Mouse (Mus musculus): ENCODE data around the gene Slc16a13. TPM values are rescaled to one million over a fixed set of nuclear protein-coding genes. Genes with fewer than 3 reads are reported as not detected.

Gene Slc16a13
- polyA plus RNA-seq, 1 experiment from 2014 or later: 15.8 TPM

DNA sequence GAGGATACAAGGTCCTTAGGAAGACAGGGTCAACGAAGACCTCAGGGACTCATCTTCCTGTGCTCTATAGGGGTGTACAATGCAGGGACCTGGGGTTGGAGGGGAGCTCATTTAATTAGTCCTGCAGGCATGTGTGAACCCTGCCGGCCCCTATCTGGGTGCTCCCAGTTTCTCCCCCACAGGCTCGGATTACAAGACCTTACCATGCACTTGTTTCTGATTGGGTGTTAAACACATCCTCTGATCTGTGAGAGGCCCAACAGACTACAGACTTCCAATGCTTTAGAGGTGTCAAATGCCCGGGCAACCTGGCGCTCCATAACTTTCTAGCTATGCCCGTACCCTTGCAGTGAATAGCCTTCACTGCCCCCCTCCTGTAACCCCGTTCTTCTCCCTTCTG lies 52.7 kb downstream of the Slc16a13 start:
- no peak overlapping the region for H3K9ac ChIP-seq (ENCODE audit: low read length)
- no peaks in the 10 kb centered on the region for H3K4me1 ChIP-seq (replicated peaks; ENCODE audit: control insufficient read depth, insufficient read depth, low read length)
- DNase-seq (ENCODE audit: low spot score) (no peak), ATAC-seq (replicated peaks; ENCODE audit: low FRiP score) (no peak)
- no peak overlapping the region for H3K4me2 ChIP-seq (ENCODE audit: low read depth, low read length, severe bottlenecking)
- no peaks in the 10 kb centered on the region for H3K9me3 ChIP-seq (ENCODE audit: control insufficient read depth, low read length)
- 65% methylated on average over 7 of the region's 7 CpGs for WGBS
- no peaks in the 10 kb centered on the region for H3K36me3 ChIP-seq (ENCODE audit: control insufficient read depth, insufficient read depth, low read length)
- no peak overlapping the region for H3K27ac ChIP-seq (ENCODE audit: low read depth, low read length)
- no peaks in the 10 kb centered on the region for H3K27me3 ChIP-seq (ENCODE audit: control insufficient read depth, insufficient read depth, low read length)
- H3K4me3 ChIP-seq (ENCODE audit: low read depth, low read length): no peak overlapping the region

MicroRNA genes within 50 kb of the gene (microRNA counts, 519-probe panel; counts per million panel counts)
- 3,327 counts per million, percentile 15 among the panel's probes with 10 or more counts for microRNA mmu-miR-195
- 31.2 counts per million for microRNA mmu-miR-497

Small RNA genes lying within 50 kb of the gene (microRNA-seq; reads per million reads assigned to microRNA genes)
- gene Mir195a (ENCODE audit: insufficient number of aligned reads) (518 reads per million, percentile 59 among the genes with 10 or more reads in this experiment), gene Mir497 (ENCODE audit: insufficient number of aligned reads) (not detected), gene Mir497b (ENCODE audit: insufficient number of aligned reads) (not detected)

Other genes starting within 250 kb of the Slc16a13 start
- gene Ctdnep1, start 239.9 kb downstream of the Slc16a13 start, polyA plus RNA-seq (2014; fragmentation: Nextera tagmentation; extraction: Ambion mirVana): 20.4 and 28.0 TPM in 2 replicates
- 144 and 156 TPM in 2 replicates for gene Elp5, start 238.5 kb downstream of the Slc16a13 start, polyA plus RNA-seq (2014; fragmentation: Nextera tagmentation; extraction: Ambion mirVana)
- 472 and 477 TPM in 2 replicates for gene Gabarap, start 229.9 kb downstream of the Slc16a13 start, polyA plus RNA-seq (2014; fragmentation: Nextera tagmentation; extraction: Ambion mirVana)
- gene Phf23, start 225.3 kb downstream of the Slc16a13 start, polyA plus RNA-seq (2014; fragmentation: Nextera tagmentation; extraction: Ambion mirVana): 61.4 and 63.0 TPM in 2 replicates
- gene Dvl2, start 220.5 kb downstream of the Slc16a13 start, polyA plus RNA-seq (2014; fragmentation: Nextera tagmentation; extraction: Ambion mirVana): 43.9 and 47.6 TPM in 2 replicates
- 44.0 and 47.6 TPM in 2 replicates for gene Acadvl, start 205.7 kb downstream of the Slc16a13 start, polyA plus RNA-seq (2014; fragmentation: Nextera tagmentation; extraction: Ambion mirVana)
- 18.2 and 21.5 TPM in 2 replicates for gene Dlg4, start 204.1 kb downstream of the Slc16a13 start, polyA plus RNA-seq (2014; fragmentation: Nextera tagmentation; extraction: Ambion mirVana)
- gene Asgr1, start 167.0 kb downstream of the Slc16a13 start, polyA plus RNA-seq (2014; fragmentation: Nextera tagmentation; extraction: Ambion mirVana): 0.88 and 0.99 TPM in 2 replicates
- not detected in 2 replicates for gene Asgr2, start 128.4 kb downstream of the Slc16a13 start, polyA plus RNA-seq (2014; fragmentation: Nextera tagmentation; extraction: Ambion mirVana)
- gene Mgl2, start 90.7 kb downstream of the Slc16a13 start, polyA plus RNA-seq (2014; fragmentation: Nextera tagmentation; extraction: Ambion mirVana): not detected in 2 replicates
- gene Clec10a, start 64.9 kb downstream of the Slc16a13 start, polyA plus RNA-seq (2014; fragmentation: Nextera tagmentation; extraction: Ambion mirVana): 0.44 TPM in 1 of 2 replicates, not detected in the other
- 0.91 and 1.0 TPM in 2 replicates for gene Slc16a11, start 8.3 kb downstream of the Slc16a13 start, polyA plus RNA-seq (2014; fragmentation: Nextera tagmentation; extraction: Ambion mirVana)
- 4.9 and 6.8 TPM in 2 replicates for gene Bcl6b, start 8.7 kb upstream of the Slc16a13 start, polyA plus RNA-seq (2014; fragmentation: Nextera tagmentation; extraction: Ambion mirVana)
- 202 and 223 TPM in 2 replicates for gene 0610010K14Rik, start 16.9 kb upstream of the Slc16a13 start, polyA plus RNA-seq (2014; fragmentation: Nextera tagmentation; extraction: Ambion mirVana)
- gene Gm21988, start 18.8 kb upstream of the Slc16a13 start, polyA plus RNA-seq (2014; fragmentation: Nextera tagmentation; extraction: Ambion mirVana): 9.8 and 9.9 TPM in 2 replicates
- gene Rnasek, start 18.8 kb upstream of the Slc16a13 start, polyA plus RNA-seq (2014; fragmentation: Nextera tagmentation; extraction: Ambion mirVana): 97.8 and 110 TPM in 2 replicates
- gene Alox12, start 34.3 kb upstream of the Slc16a13 start, polyA plus RNA-seq (2014; fragmentation: Nextera tagmentation; extraction: Ambion mirVana): 2.5 and 2.7 TPM in 2 replicates
- gene Alox12e, start 101.6 kb upstream of the Slc16a13 start, polyA plus RNA-seq (2014; fragmentation: Nextera tagmentation; extraction: Ambion mirVana): not detected in 2 replicates
- 0.17 and 0.21 TPM in 2 replicates for gene Alox15, start 131.0 kb upstream of the Slc16a13 start, polyA plus RNA-seq (2014; fragmentation: Nextera tagmentation; extraction: Ambion mirVana)
- gene Pelp1, start 189.0 kb upstream of the Slc16a13 start, polyA plus RNA-seq (2014; fragmentation: Nextera tagmentation; extraction: Ambion mirVana): 51.0 and 52.2 TPM in 2 replicates
- gene Arrb2, start 211.6 kb upstream of the Slc16a13 start, polyA plus RNA-seq (2014; fragmentation: Nextera tagmentation; extraction: Ambion mirVana): 44.0 and 47.9 TPM in 2 replicates
- gene Med11, start 230.9 kb upstream of the Slc16a13 start, polyA plus RNA-seq (2014; fragmentation: Nextera tagmentation; extraction: Ambion mirVana): 40.9 and 46.0 TPM in 2 replicates
- gene Zmynd15, start 238.4 kb upstream of the Slc16a13 start, polyA plus RNA-seq (2014; fragmentation: Nextera tagmentation; extraction: Ambion mirVana): 0.21 and 0.27 TPM in 2 replicates
- gene Cxcl16, start 238.9 kb upstream of the Slc16a13 start, polyA plus RNA-seq (2014; fragmentation: Nextera tagmentation; extraction: Ambion mirVana): 0.81 and 1.1 TPM in 2 replicates

All from forebrain, embryonic 11.5 days (tissue).